Mouse (Mus musculus) thymus, postnatal 4 days (tissue): ENCODE data around the gene Sall1.

ENCODE experiments used
- DNase-seq: peaks from one replicate; pipeline ENCODE4 v3.0.0; 2021

Gene Sall1

GRCm38 (mm10) chr8:88989002-88989401 lies 55.0 kb downstream of the Sall1 start:
- no peak for DNase-seq

GRCm38 (mm10) chr8:88983468-88983867 lies 60.5 kb downstream of the Sall1 start:
- DNase-seq, result no peak
